Mouse (Mus musculus) forebrain, embryonic 13.5 days (tissue): ENCODE results near the gene Ascc2. TPM values are rescaled to one million over a fixed set of nuclear protein-coding genes. Genes with fewer than 3 reads are reported as not detected.

Experiments used
- ATAC-seq: fragments of 200-750 bp; cut with Nextera tagmentation; 2 replicates; pipeline ENCODE4 v1.8.0; 2017
- H3K27ac ChIP-seq: fragments of 300-500 bp; sonication (generic); 2 replicates; pipeline ENCODE4 v1.5.1; 2015; ENCODE audit warnings: inconsistent platforms, mild to moderate bottlenecking, moderate library complexity
- H3K27me3 ChIP-seq: fragments of 300-500 bp; sonication (generic); 2 replicates; pipeline ENCODE4 v1.6.1; 2015; ENCODE audit warnings: mild to moderate bottlenecking, inconsistent platforms
- H3K36me3 ChIP-seq: fragments of 300-500 bp; sonication (generic); 2 replicates; pipeline ENCODE4 v1.6.1; 2015; ENCODE audit warnings: mild to moderate bottlenecking, inconsistent platforms; ENCODE audit not compliant: poor library complexity, severe bottlenecking
- H3K4me1 ChIP-seq: fragments of 300-500 bp; sonication (generic); 2 replicates; pipeline ENCODE4 v1.6.1; 2015; ENCODE audit warnings: inconsistent platforms
- H3K4me2 ChIP-seq: fragments of 300-500 bp; sonication (generic); 2 replicates; pipeline ENCODE4 v1.6.1; 2015; ENCODE audit warnings: inconsistent platforms, mild to moderate bottlenecking, moderate library complexity
- H3K4me3 ChIP-seq: fragments of 300-500 bp; sonication (generic); 2 replicates; pipeline ENCODE4 v1.5.1; 2015; ENCODE audit warnings: mild to moderate bottlenecking, inconsistent platforms
- H3K9ac ChIP-seq: fragments of 300-500 bp; sonication (generic); 2 replicates; pipeline ENCODE4 v1.6.1; 2015; ENCODE audit warnings: mild to moderate bottlenecking, inconsistent platforms
- H3K9me3 ChIP-seq: fragments of 300-500 bp; sonication (generic); replicated peaks from 2 replicates; pipeline ENCODE4 v1.6.1; 2016; ENCODE audit warnings: inconsistent platforms
- WGBS: fragments of 180-500 bp; shearing (Covaris S2); methylation state at CpG from one replicate; pipeline ENCODE4 v1.1.7; 2015; 5-methylcytosine and 5-hydroxymethylcytosine counted together
- polyA plus RNA-seq: library from polyadenylated mRNA; unstranded; fragments of >200 nt; fragmentation: Nextera tagmentation; extraction: Ambion mirVana; gene quantifications from 2 replicates; pipeline ENCODE4 v1.2.1, GENCODE M21; 2015

Gene Ascc2
- polyA plus RNA-seq, 1 experiment from 2014 or later: 25.2 TPM

DNA sequence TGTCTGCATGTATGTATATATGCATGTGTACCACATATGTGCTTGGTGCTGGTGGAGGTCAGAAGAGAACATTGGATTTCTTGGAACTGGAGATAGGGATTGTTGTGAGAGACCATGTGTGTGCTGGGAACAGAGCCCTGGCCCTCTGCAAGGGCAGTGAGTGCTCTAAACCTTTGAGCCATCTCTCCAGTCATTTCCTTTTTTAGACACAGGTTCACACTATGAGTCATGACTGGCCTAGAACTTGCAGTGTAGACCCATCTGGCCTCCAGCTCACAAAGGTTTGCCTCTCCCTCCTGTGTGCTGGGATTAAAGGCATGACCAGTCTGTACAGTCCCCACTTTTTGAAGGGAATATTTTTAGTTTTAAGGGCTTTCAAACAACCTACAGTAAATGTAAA, 75.3 kb downstream of the Ascc2 start:
- Histone ChIP-seq H3K36me3 (no peaks in the 10 kb centered on the region), H3K27ac (no peak overlapping the region), H3K9me3 (no peaks in the 10 kb centered on the region), H3K4me2 (no peak overlapping the region), H3K9ac (no peak overlapping the region), H3K4me1 (peaks cover 4% of the 10 kb centered on the region; the same call in 1 of the 2 replicates), H3K27me3 (no peaks in the 10 kb centered on the region), H3K4me3 (no peak overlapping the region)
- ATAC-seq: no peak

DNA sequence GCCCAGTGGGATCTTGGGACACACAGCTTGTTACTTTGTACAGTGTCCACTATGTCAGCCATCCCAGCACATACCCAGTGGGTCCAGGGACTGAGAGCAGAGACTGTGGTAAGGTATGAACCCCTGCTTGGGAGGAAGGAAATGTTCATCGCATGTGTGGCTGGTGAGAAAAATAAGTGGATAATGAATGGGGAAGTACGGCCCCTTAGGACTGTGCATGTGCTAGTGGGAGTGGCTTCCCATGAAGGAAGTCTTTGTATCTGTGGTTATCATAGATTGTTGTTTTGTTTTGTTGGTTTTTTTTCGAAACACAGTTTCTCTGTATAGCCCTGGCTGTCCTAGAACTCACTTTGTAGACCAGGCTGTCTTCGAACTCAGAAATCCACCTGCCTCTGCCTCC, 77.2 kb downstream of the Ascc2 start:
- ATAC-seq: no peak
- Histone ChIP-seq H3K36me3 (no peaks in the 10 kb centered on the region), H3K9ac (no peak overlapping the region), H3K4me1 (peaks cover 4% of the 10 kb centered on the region; the same call in 1 of the 2 replicates), H3K4me2 (no peak overlapping the region), H3K27ac (no peak overlapping the region), H3K27me3 (no peaks in the 10 kb centered on the region), H3K4me3 (no peak overlapping the region), H3K9me3 (no peaks in the 10 kb centered on the region)
- 87% methylated on average over 4 of the region's 4 CpGs for WGBS

DNA sequence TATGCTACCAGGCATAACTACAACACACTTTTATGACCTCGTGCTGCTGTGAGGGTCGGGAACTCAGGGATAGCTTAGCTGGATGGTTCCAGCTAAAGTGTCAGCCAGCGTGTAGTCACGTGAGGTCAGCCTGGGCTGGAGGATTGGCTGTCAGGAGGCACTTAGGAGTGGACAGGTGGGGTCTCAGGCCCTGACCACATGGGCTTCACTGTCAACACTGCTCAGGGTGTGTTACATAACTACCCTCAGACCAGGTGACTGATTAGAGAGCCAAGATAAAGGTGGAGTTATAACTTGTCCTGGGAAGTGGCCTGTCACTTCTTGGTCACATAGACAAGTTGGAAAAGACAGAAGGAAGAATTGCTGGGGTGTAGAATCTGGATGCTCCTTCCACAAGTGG, 78.0 kb downstream of the Ascc2 start:
- Histone ChIP-seq H3K9ac (no peak overlapping the region), H3K27ac (no peak overlapping the region), H3K9me3 (no peaks in the 10 kb centered on the region), H3K36me3 (no peaks in the 10 kb centered on the region), H3K4me1 (peaks cover 7% of the 10 kb centered on the region), H3K4me3 (no peak overlapping the region), H3K27me3 (no peaks in the 10 kb centered on the region), H3K4me2 (no peak overlapping the region)
- ATAC-seq: no peak
- 86% methylated on average over 4 of the region's 4 CpGs for WGBS

DNA sequence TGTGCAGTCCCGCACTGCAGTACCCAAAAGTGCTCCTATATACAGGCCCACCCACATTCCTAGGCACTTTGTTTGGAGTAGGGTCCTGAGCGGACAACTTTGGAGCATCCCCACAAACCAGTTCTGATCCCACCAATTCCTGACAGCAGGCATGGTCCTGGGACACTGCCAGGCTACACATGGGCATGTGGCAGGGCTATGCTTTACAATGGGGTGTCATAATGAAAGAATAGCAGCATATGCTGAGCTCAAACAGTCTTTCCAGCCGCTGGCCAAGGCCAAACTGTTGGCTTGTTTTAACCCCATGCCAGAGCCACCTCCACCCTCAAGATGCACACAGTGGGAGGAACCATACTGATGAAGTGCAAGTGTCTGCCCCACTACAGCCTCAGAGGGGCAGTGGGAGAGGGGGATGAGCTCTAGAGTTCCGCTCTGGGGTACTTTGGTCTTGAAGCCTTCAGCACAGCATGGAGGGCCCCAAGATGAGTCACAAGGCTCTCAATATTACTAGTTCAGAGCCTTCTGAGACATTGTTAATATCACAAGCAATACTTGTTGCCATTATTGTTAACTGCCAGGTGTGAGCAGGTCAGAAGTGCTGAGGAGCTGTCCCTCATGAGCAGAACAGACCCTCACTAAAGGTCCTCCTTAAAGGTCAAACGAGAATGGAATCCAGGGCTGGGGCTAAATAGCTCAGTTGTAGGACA, 79.1 kb downstream of the Ascc2 start:
- ATAC-seq: no peak
- no peak overlapping the region for H3K4me3 ChIP-seq
- WGBS: 88% methylated on average over 5 of the region's 5 CpGs
- no peaks in the 10 kb centered on the region for H3K27me3 ChIP-seq
- no peak overlapping the region for H3K27ac ChIP-seq
- H3K4me1 ChIP-seq: peaks cover 17% of the 10 kb centered on the region
- no peaks in the 10 kb centered on the region for H3K36me3 ChIP-seq
- no peak overlapping the region for H3K9ac ChIP-seq
- no peaks in the 10 kb centered on the region for H3K9me3 ChIP-seq
- H3K4me2 ChIP-seq: no peak overlapping the region

DNA sequence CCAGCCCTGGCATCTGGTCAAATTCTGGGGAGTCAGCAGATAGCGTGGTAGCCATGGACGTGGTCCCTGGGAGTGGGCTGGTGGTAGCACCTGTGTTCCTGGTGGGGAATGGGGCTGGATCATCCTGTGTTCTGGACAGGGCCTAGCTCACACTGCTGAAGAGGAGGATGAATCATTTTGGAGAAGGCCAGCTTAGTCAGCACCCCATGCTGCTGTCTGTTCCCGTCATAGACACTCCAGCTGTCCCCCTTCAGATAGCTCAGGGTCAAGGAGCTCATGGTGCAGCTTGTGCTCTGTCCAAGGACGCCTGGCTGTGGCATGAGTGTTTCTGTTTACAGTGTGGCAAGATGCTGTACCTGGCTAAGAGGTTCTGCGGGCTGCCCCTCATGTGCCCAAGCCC, 81.0 kb downstream of the Ascc2 start:
- no peak for ATAC-seq
- H3K36me3 ChIP-seq: peaks cover 14% of the 10 kb centered on the region
- no peaks in the 10 kb centered on the region for H3K27me3 ChIP-seq
- no peak overlapping the region for H3K9ac ChIP-seq
- H3K9me3 ChIP-seq: no peaks in the 10 kb centered on the region
- no peak overlapping the region for H3K27ac ChIP-seq
- no peak overlapping the region for H3K4me3 ChIP-seq
- H3K4me1 ChIP-seq: peaks cover 17% of the 10 kb centered on the region
- 85% methylated on average over 5 of the region's 5 CpGs for WGBS
- no peak overlapping the region for H3K4me2 ChIP-seq

DNA sequence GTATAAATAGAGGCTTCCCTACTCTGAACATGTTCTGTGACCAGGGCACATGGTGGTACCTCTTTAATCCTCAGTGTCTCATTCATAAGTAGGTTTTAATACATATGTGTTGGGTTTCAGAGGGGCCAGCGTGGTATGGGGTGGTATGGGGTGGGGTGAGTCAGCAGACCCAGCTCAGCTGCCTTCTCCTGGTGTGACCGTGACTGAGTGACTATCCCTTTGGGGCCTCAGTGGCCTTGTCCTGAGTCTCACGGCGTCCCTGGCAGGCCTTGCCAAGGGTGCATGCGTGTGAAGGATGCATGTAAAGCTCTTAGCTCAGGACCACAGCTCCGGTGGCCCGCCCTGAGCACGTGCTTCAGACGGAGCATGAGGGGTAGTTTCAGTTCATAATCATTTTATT, 82.4 kb downstream of the Ascc2 start:
- H3K4me3 ChIP-seq: no peak overlapping the region
- no peak overlapping the region for H3K4me2 ChIP-seq
- ATAC-seq: no peak
- peaks cover 17% of the 10 kb centered on the region for H3K4me1 ChIP-seq
- H3K9me3 ChIP-seq: no peaks in the 10 kb centered on the region
- 93% methylated on average over 9 of the region's 9 CpGs for WGBS
- H3K36me3 ChIP-seq: peaks cover 28% of the 10 kb centered on the region
- no peak overlapping the region for H3K27ac ChIP-seq
- no peaks in the 10 kb centered on the region for H3K27me3 ChIP-seq
- no peak overlapping the region for H3K9ac ChIP-seq

DNA sequence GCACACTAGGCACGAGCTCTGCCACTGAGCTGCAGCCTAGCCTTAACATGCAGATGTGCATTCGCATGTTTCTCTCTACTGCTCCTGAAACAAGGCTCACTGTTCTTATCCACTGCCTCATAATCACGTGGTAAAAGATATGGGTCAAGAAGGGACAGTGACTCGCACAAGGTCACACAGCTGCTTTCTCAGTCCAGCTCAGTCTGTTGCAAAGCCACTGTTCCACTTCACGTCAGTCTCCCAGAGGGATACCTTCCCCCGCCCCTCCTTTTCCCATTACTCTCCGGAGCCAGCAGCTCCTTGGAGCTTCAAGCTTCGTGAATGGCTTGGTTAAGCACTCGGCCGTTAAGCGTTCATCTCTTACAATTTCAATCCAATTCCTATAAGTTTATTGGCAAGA, 82.8 kb downstream of the Ascc2 start:
- H3K27ac ChIP-seq: no peak overlapping the region
- H3K36me3 ChIP-seq: peaks cover 32% of the 10 kb centered on the region
- no peak for ATAC-seq

DNA sequence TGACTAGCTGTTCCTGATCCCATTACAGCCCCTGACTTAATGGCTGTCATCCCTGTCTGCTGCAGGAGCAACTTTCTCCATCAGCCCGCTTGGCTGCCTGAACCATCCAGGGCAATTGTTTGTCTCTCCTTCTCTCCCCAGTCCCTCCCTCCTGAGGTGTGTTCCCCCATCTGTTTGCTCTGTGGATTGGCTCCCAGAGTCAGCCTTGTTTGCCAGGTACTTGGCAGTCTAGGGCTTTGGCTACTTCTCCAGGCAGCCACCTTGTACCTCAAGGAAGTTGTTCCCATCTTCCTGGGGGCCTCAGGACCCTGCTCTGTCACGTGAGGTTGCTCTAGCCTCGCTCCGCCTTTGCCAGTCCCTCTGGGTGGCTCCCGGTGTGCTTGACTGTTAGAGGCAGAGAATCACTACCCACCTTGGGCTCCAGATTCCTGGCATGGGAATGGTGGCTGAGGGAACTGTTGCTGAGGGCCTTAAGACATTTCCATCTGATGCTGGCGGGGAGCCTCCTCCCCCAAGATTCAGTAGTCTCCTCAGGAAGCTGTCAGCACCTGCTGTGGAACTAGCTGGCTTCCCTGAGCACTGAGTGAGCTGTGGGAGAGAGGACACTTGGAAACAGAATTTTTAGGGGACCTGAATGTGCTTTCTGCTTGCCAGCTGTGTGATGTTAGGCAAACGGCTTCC, 83.5 kb downstream of the Ascc2 start:
- no peak overlapping the region for H3K27ac ChIP-seq

More for the DNA sequence above, 82.8 kb downstream of the Ascc2 start:
- Histone ChIP-seq H3K4me3 (no peak overlapping the region), H3K27me3 (no peaks in the 10 kb centered on the region), H3K9me3 (no peaks in the 10 kb centered on the region), H3K4me1 (peaks cover 17% of the 10 kb centered on the region), H3K4me2 (no peak overlapping the region), H3K9ac (no peak overlapping the region)
- 63% methylated on average over 11 of the region's 11 CpGs for WGBS

DNA sequence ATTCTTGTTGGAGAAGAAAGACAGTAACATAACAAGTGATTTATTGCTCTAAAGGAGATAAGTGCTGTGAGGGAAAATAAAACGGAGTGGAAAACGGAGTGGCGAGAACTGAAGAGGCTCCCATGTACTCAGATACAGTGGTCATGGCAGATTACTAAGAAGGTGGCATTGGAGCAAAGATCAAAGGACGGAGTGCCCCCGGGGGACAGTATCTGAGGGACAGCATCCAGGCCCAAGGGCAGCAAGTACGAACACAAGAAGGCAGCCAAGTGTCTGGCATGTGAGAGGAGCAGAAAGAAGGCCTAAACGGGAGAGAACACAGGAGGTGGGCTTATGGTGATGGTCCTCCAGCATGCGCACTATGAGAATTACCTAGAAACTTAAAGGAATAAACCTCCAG, 84.2 kb downstream of the Ascc2 start:
- Histone ChIP-seq H3K9me3 (no peaks in the 10 kb centered on the region), H3K4me1 (peaks cover 13% of the 10 kb centered on the region), H3K27me3 (no peaks in the 10 kb centered on the region), H3K27ac (no peak overlapping the region), H3K4me2 (no peak overlapping the region), H3K36me3 (peaks cover 45% of the 10 kb centered on the region), H3K9ac (no peak overlapping the region), H3K4me3 (no peak overlapping the region)
- ATAC-seq: no peak
- WGBS: 79% methylated on average over 8 of the region's 8 CpGs

More for the DNA sequence above, 83.5 kb downstream of the Ascc2 start:
- no peaks in the 10 kb centered on the region for H3K9me3 ChIP-seq
- no peak overlapping the region for H3K4me3 ChIP-seq
- H3K9ac ChIP-seq: no peak overlapping the region; the same call in 1 of the 2 replicates
- 50% methylated on average over 7 of the region's 7 CpGs for WGBS
- peaks cover 38% of the 10 kb centered on the region for H3K36me3 ChIP-seq
- no peak overlapping the region for H3K4me2 ChIP-seq
- no peaks in the 10 kb centered on the region for H3K27me3 ChIP-seq
- H3K4me1 ChIP-seq: peaks cover 17% of the 10 kb centered on the region
- no peak for ATAC-seq

DNA sequence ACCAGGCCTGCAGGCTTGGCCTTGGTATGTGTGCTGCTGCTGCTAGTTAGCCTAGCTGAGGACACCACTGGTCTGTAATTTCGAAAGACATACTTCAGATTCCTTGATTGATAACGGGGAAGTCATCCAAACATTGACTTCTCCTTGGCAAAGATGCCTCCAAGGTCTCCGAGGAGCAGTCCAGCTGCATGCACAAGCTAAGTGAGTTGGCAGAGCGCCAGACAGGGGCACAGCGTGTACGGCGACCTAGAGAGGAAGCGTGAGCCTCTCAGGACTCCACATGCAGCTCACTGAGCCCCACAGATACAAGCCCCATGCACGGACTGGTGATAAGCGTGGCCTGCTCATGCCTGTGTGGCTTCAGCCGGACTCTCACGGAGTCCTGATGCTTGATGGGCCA, 92.1 kb downstream of the Ascc2 start:
- WGBS: 66% methylated on average over 12 of the region's 12 CpGs

DNA sequence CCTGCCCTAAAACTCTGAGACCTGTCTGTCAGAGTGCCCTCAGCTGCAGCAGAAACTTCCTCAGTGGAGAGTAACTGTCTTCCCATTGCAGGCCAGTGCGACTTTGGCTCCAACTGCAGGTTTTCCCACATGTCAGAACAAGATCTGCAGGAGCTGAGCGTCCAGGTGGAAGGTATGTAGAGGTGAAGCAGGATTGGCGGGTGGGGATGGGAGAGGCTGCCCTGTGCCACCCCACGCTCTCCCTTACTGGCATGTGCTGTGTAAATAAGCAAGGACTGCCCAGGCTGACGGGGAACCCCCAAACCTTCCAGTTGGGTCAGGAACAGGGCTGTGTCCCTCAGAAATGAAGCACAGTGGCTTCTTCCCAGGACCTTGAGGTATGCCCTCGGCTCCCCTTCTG, 92.5 kb downstream of the Ascc2 start:
- H3K4me1 ChIP-seq: peaks cover 6% of the 10 kb centered on the region
- 91% methylated on average over 6 of the region's 6 CpGs for WGBS
- no peak overlapping the region for H3K27ac ChIP-seq
- no peaks in the 10 kb centered on the region for H3K27me3 ChIP-seq
- H3K4me2 ChIP-seq: no peak overlapping the region
- no peak overlapping the region for H3K9ac ChIP-seq
- no peak overlapping the region for H3K4me3 ChIP-seq
- peaks cover 24% of the 10 kb centered on the region for H3K36me3 ChIP-seq
- H3K9me3 ChIP-seq: no peaks in the 10 kb centered on the region
- ATAC-seq: no peak

More for the DNA sequence above, 92.1 kb downstream of the Ascc2 start:
- Histone ChIP-seq H3K27ac (no peak overlapping the region), H3K4me2 (no peak overlapping the region), H3K9ac (no peak overlapping the region), H3K36me3 (peaks cover 29% of the 10 kb centered on the region), H3K9me3 (no peaks in the 10 kb centered on the region), H3K27me3 (no peaks in the 10 kb centered on the region), H3K4me3 (no peak overlapping the region), H3K4me1 (peaks cover 5% of the 10 kb centered on the region; the same call in 1 of the 2 replicates)
- ATAC-seq: no peak

DNA sequence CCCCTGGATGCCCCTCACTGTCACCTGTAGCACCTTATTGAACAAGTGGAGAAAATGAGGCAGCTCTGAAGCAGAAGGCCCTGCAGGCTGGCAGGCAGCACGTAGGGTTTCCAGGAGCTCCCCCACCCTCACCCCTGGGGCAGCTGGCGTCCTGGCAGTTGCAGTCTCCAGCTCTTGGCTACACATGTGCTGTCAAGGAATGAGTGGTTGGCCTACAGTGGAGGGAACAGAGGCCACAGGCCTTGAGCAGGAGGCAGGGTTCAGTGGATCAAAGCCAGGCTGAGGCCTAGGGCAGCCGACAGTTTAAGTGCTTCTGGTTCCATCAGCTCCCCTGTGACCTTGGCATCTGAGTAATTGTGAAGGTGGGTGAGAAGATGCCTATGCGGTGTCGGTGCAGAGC, 93.4 kb downstream of the Ascc2 start:
- H3K27ac ChIP-seq: no peak overlapping the region
- no peaks in the 10 kb centered on the region for H3K9me3 ChIP-seq
- peaks cover 11% of the 10 kb centered on the region for H3K4me1 ChIP-seq
- ATAC-seq: no peak
- H3K4me3 ChIP-seq: no peak overlapping the region
- no peak overlapping the region for H3K9ac ChIP-seq
- H3K27me3 ChIP-seq: no peaks in the 10 kb centered on the region
- WGBS: 91% methylated on average over 5 of the region's 5 CpGs
- H3K36me3 ChIP-seq: peaks cover 16% of the 10 kb centered on the region
- H3K4me2 ChIP-seq: no peak overlapping the region
